Mouse (Mus musculus) Muller cell, postnatal 12 days (primary cell): ENCODE measurements around the gene Tshz2.

Source experiments
- DNase-seq: peaks from one replicate; pipeline ENCODE4 v3.0.0-alpha.2; 2015; ENCODE audit errors: inconsistent ontology term

The Tshz2 gene

GRCm38 (mm10) chr2:170045896-170046295 is 413.1 kb downstream of the Tshz2 start:
- DNase-seq: no peak

- no peak for DNase-seq
Observed at GRCm38 (mm10) chr2:170046371-170047145, 413.7 kb downstream of the Tshz2 start.

GRCm38 (mm10) chr2:170048831-170049230 is 416.0 kb downstream of the Tshz2 start:
- no peak for DNase-seq

GRCm38 (mm10) chr2:170050651-170051050 is 417.8 kb downstream of the Tshz2 start:
- no peak for DNase-seq

- DNase-seq: no peak
Observed at GRCm38 (mm10) chr2:170051441-170051840, 418.6 kb downstream of the Tshz2 start.

GRCm38 (mm10) chr2:170054943-170055342 is 422.1 kb downstream of the Tshz2 start:
- DNase-seq: no peak

- DNase-seq: no peak
Observed at GRCm38 (mm10) chr2:170055413-170055812, 422.6 kb downstream of the Tshz2 start.

GRCm38 (mm10) chr2:170058774-170059173 is 426.0 kb downstream of the Tshz2 start:
- no peak for DNase-seq

GRCm38 (mm10) chr2:170060066-170060465 is 427.3 kb downstream of the Tshz2 start:
- no peak for DNase-seq

- no peak for DNase-seq
Observed at GRCm38 (mm10) chr2:170062378-170062777, 429.6 kb downstream of the Tshz2 start.

- no peak for DNase-seq
Observed at GRCm38 (mm10) chr2:170069976-170070375, 437.2 kb downstream of the Tshz2 start.

- DNase-seq: no peak
Observed at GRCm38 (mm10) chr2:170070641-170071241, 437.9 kb downstream of the Tshz2 start.

GRCm38 (mm10) chr2:170076941-170077490 is 444.2 kb downstream of the Tshz2 start:
- no peak for DNase-seq

GRCm38 (mm10) chr2:170078041-170078440 is 445.2 kb downstream of the Tshz2 start:
- no peak for DNase-seq

GRCm38 (mm10) chr2:170078442-170079017 is 445.7 kb downstream of the Tshz2 start:
- no peak for DNase-seq

GRCm38 (mm10) chr2:170091563-170092443 is 459.0 kb downstream of the Tshz2 start:
- no peak for DNase-seq

- DNase-seq: no peak
Observed at GRCm38 (mm10) chr2:170094220-170094619, 461.4 kb downstream of the Tshz2 start.

GRCm38 (mm10) chr2:170094871-170095270 is 462.1 kb downstream of the Tshz2 start:
- DNase-seq: no peak

- peak; percentile 73 for DNase-seq
Observed at GRCm38 (mm10) chr2:170101132-170101531, 468.3 kb downstream of the Tshz2 start.

- no peak for DNase-seq
Observed at GRCm38 (mm10) chr2:170101932-170102331, 469.1 kb downstream of the Tshz2 start.

- DNase-seq: no peak
Observed at GRCm38 (mm10) chr2:170103341-170103740, 470.5 kb downstream of the Tshz2 start.

- no peak for DNase-seq
Observed at GRCm38 (mm10) chr2:170103852-170104251, 471.0 kb downstream of the Tshz2 start.
